Mouse (Mus musculus) ovary, adult 18-20 months (tissue): Measurements from ENCODE around the gene Trmt11.
"Not testable (repeated sequence)": the region's sequence is repeated elsewhere in the genome, so short reads cannot be mapped to it uniquely, and the experiment has no call there.

Experiments used
- DNase-seq: peaks from one replicate; pipeline ENCODE4 v3.0.0; 2022; ENCODE audit warnings: low spot score, mixed read lengths

Trmt11 gene

GRCm38 (mm10) chr10:30600542-30600966, at the start of gene Trmt11:
Gene Trmt11 (minus strand): TSS chr10:30600749.
- peak; percentile 82 for DNase-seq

GRCm38 (mm10) chr10:30647681-30648080, 47.1 kb upstream of the Trmt11 start:
- no peak for DNase-seq

- no peak for DNase-seq
These were observed 37.7 kb upstream of the Trmt11 start for GRCm38 (mm10) chr10:30638216-30638615.

- DNase-seq = not testable (repeated sequence)
These were observed 36.1 kb upstream of the Trmt11 start for GRCm38 (mm10) chr10:30636474-30637154.

GRCm38 (mm10) chr10:30632718-30633117, 32.2 kb upstream of the Trmt11 start:
- no peak for DNase-seq

- no peak for DNase-seq
These were observed 29.4 kb upstream of the Trmt11 start for GRCm38 (mm10) chr10:30629977-30630376.

GRCm38 (mm10) chr10:30629513-30629912, 29.0 kb upstream of the Trmt11 start, which contains the start of gene Hint3:
Gene Hint3 (minus strand): TSS chr10:30629632.
- DNase-seq = no peak

GRCm38 (mm10) chr10:30628444-30628843, 27.9 kb upstream of the Trmt11 start:
- not testable (repeated sequence) for DNase-seq

- DNase-seq = no peak
These were observed 27.0 kb upstream of the Trmt11 start for GRCm38 (mm10) chr10:30627548-30627947.

- DNase-seq = no peak
These were observed 23.8 kb upstream of the Trmt11 start for GRCm38 (mm10) chr10:30624161-30625019.

GRCm38 (mm10) chr10:30622928-30623327, 22.4 kb upstream of the Trmt11 start:
- DNase-seq = no peak

- DNase-seq = no peak
These were observed 18.3 kb upstream of the Trmt11 start for GRCm38 (mm10) chr10:30618918-30619210.

GRCm38 (mm10) chr10:30618091-30618917, 17.8 kb upstream of the Trmt11 start:
- peak; percentile 98 for DNase-seq

- DNase-seq = no peak
These were observed 12.5 kb upstream of the Trmt11 start for GRCm38 (mm10) chr10:30613039-30613438.

GRCm38 (mm10) chr10:30609614-30610013, 9.1 kb upstream of the Trmt11 start:
- DNase-seq = no peak

- DNase-seq = no peak
These were observed 7.6 kb upstream of the Trmt11 start for GRCm38 (mm10) chr10:30608109-30608508.

GRCm38 (mm10) chr10:30600094-30600534, 435 bp downstream of the Trmt11 start:
- DNase-seq = no peak

- DNase-seq = no peak
These were observed 13.5 kb downstream of the Trmt11 start for GRCm38 (mm10) chr10:30587037-30587436.

- DNase-seq = no peak
These were observed 14.9 kb downstream of the Trmt11 start for GRCm38 (mm10) chr10:30585691-30586090.

GRCm38 (mm10) chr10:30577670-30578280, 22.8 kb downstream of the Trmt11 start:
- DNase-seq = no peak

GRCm38 (mm10) chr10:30566364-30566763, 34.2 kb downstream of the Trmt11 start:
- DNase-seq = no peak

GRCm38 (mm10) chr10:30564651-30565050, 35.9 kb downstream of the Trmt11 start:
- DNase-seq = no peak
